Mouse (Mus musculus): Measurements from ENCODE around the gene Syndig1l.

Gene Syndig1l

GRCm38 (mm10) chr12:84698319-84699081 lies at the start of gene Syndig1l:
Syndig1l (minus strand) TSS chr12:84698831.
- DNase-seq, result peak; percentile 85

GRCm38 (mm10) chr12:84748134-84748533 lies 49.5 kb upstream of the Syndig1l start:
- no peak for DNase-seq

- DNase-seq, result no peak
These were observed 47.1 kb upstream of the Syndig1l start for GRCm38 (mm10) chr12:84745700-84746099.

GRCm38 (mm10) chr12:84743496-84743895 lies 44.9 kb upstream of the Syndig1l start:
- DNase-seq, result no peak

- DNase-seq, result no peak
These were observed 34.7 kb upstream of the Syndig1l start for GRCm38 (mm10) chr12:84733366-84733765.

- DNase-seq, result no peak
These were observed 29.8 kb upstream of the Syndig1l start for GRCm38 (mm10) chr12:84728421-84728820.

GRCm38 (mm10) chr12:84727434-84727833 lies 28.8 kb upstream of the Syndig1l start:
- DNase-seq, result no peak

- no peak for DNase-seq
These were observed 28.4 kb upstream of the Syndig1l start for GRCm38 (mm10) chr12:84726986-84727385.

- DNase-seq, result no peak
These were observed 27.8 kb upstream of the Syndig1l start for GRCm38 (mm10) chr12:84726391-84726790.

GRCm38 (mm10) chr12:84718462-84719244 lies 20.0 kb upstream of the Syndig1l start:
- no peak for DNase-seq

GRCm38 (mm10) chr12:84714578-84714977 lies 15.9 kb upstream of the Syndig1l start:
- no peak for DNase-seq

- peak; percentile 28 for DNase-seq
These were observed 11.3 kb upstream of the Syndig1l start for GRCm38 (mm10) chr12:84709842-84710439.

- DNase-seq, result no peak
These were observed 9.2 kb upstream of the Syndig1l start for GRCm38 (mm10) chr12:84707804-84708203.

- DNase-seq, result no peak
These were observed 8.3 kb upstream of the Syndig1l start for GRCm38 (mm10) chr12:84706886-84707285.

GRCm38 (mm10) chr12:84702586-84702985 lies 4.0 kb upstream of the Syndig1l start:
- DNase-seq, result no peak

- no peak for DNase-seq
These were observed 6.5 kb downstream of the Syndig1l start for GRCm38 (mm10) chr12:84692141-84692540.

- DNase-seq, result no peak
These were observed 7.3 kb downstream of the Syndig1l start for GRCm38 (mm10) chr12:84691347-84691746.

GRCm38 (mm10) chr12:84689051-84689450 lies 9.6 kb downstream of the Syndig1l start:
- no peak for DNase-seq

- no peak for DNase-seq
These were observed 11.1 kb downstream of the Syndig1l start for GRCm38 (mm10) chr12:84687531-84687930.

- DNase-seq, result no peak
These were observed 12.5 kb downstream of the Syndig1l start for GRCm38 (mm10) chr12:84686176-84686575.

GRCm38 (mm10) chr12:84684569-84684968 lies 14.1 kb downstream of the Syndig1l start:
- no peak for DNase-seq

GRCm38 (mm10) chr12:84676011-84676410 lies 22.6 kb downstream of the Syndig1l start:
- no peak for DNase-seq

- no peak for DNase-seq
These were observed 23.7 kb downstream of the Syndig1l start for GRCm38 (mm10) chr12:84674666-84675526.
